Mouse (Mus musculus) kidney, adult 8-10 months (tissue): ENCODE measurements around the gene Rcn3.

ENCODE experiments used
- DNase-seq, 2 experiments: peaks; one replicate each; pipeline ENCODE4 v3.0.0; 2022

The Rcn3 gene

GRCm38 (mm10) chr7:45047491-45047890, 44.5 kb downstream of the Rcn3 start:
- no peak for DNase-seq

- DNase-seq: no peak
Observed at GRCm38 (mm10) chr7:45046853-45047350, 45.1 kb downstream of the Rcn3 start.

DNA sequence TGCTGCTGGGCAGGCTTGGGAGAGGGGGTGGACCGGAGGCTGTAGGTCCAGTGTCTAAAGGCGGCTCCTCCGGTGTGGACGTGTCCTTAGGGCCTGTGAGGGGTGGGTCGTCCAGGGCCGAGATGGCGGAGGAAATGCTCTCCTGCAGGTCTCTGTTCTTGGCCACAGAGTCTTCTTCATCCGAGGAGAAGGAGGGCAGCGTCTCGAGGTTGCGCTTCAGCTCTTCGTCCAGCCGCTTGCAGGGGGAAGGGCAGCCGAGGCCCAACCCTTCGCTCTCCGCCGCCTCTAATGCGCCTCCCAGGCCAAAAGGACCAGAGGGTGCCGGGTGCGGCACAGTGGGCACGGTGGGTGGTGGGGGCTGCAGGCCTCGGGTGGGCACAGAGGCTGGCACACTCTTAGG, 46.3 kb downstream of the Rcn3 start:
- no peak for DNase-seq

DNA sequence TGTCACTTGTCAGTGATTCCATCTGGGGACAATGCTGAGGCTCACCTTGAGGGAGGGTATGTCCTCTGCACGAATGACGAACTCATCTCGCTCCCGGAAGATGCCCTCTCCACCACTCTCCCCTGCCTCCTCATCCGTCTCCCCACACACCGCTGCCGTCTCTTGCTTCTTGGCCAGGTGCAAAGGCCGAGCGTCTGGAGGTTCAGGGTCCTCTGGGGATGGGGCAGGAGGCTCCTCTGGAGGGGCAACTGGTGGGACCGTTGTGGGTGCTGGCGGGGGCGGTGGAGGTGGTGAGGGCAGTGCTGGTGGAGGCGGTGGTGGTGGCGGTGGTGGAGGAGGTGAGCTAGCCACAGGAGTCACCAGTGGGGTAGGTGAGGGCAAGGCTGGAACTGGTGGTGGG, 48.7 kb downstream of the Rcn3 start:
- DNase-seq: no peak

DNA sequence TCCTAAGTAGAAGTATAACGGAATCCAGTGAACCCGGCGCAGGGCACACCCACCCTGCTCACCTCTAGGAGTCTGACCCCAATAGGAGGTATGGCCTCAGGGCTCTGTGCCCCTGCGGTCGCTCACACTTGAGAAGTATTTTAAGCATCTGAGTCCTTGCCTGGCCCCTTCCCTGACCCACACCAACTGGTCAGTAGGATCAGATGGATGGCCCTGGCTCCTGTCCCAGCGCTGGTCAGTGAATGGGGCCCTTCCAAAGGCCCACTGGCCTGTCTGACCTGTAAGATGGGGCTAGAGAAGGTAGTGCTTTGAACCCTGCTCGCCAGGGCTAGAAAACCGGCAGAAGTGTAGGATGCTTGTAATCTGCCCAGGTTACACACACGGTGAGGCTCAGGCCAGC, 51.2 kb downstream of the Rcn3 start:
- DNase-seq: no peak

DNA sequence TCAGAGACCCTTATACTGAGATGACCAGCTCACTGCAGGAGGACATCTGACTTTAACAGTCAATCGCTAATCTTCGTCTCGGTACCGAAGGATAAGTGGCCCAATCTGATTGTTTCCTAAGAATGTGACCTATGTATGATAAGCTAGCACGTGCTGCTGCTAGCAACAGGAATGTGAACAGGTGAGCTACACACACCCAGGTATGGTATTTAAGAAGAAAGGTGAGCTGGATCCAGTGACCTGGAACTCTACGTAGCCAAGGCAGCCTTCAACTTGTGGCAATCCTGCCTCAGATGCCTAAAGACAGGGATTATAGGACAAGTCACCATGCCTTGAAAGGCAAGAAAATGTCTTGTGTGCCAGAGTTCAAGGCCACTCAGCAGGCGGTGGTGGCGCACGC, 53.6 kb downstream of the Rcn3 start:
- no peak for DNase-seq

GRCm38 (mm10) chr7:45037720-45038361, 54.2 kb downstream of the Rcn3 start:
- DNase-seq: peak in 1 of 2 experiments; percentile 69

- no peak for DNase-seq
Observed at GRCm38 (mm10) chr7:45036702-45037101, 55.3 kb downstream of the Rcn3 start.

- no peak for DNase-seq
Observed at GRCm38 (mm10) chr7:45035631-45036030, 56.4 kb downstream of the Rcn3 start.

DNA sequence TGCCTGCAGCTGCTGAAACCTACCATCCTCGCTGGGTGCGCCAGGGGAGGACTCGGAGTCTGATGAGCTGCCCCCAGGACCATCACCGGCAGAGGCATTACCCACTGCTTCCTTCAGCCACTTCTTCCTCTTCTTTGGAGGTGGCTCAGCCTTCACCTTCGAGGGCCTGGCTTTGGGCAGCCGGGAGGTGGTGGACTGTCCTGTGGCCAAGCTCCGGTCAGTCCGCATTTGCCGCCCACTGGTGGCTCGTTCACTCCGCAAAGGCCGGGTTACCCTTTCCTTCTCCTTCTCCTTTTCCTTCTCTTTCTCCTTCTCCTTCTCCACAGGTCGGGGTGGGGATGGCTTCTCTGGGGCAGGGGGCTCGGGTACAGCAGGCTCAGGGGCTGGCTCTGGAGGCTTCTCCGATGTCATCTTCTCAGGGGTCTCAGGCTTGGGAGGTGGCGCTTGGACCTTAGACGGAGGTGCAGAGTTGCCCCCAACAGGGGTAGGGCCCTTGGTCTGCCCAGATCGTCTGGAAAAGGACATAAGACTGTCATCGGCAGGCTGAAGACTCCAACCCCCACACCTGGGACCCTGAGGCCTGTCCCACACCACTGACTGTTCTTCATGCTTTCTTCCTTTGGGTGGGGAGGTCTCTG, 58.2 kb downstream of the Rcn3 start:
- no peak for DNase-seq
